Mouse (Mus musculus) layer of hippocampus, postnatal 36 days (tissue): Measurements from ENCODE around the gene Gm10717. TPM values are rescaled to one million over a fixed set of nuclear protein-coding genes. Genes with fewer than 3 reads are reported as not detected.
"Not testable (repeated sequence)": the region's sequence is repeated elsewhere in the genome, so short reads cannot be mapped to it uniquely, and the experiment has no call there.

Experiments used
- DNase-seq, 2 experiments: peaks; one replicate each; pipeline ENCODE4 v3.0.0; 2022
- microRNA-seq, 2 experiments: library from miRNA; unstranded; fragments of <30 nt; microRNA quantifications; one replicate each; pipeline ENCODE4 v1.2.0; 2021
- total RNA-seq, 2 experiments: library from RNA; stranded (reverse); gene quantifications; 2 replicates each; pipeline ENCODE4 v1.2.3; 2021

Gm10717 gene
- total RNA-seq, 2 experiments from 2014 or later = not detected

GRCm38 (mm10) chr9:3025653-3026052 is 436 bp downstream of the Gm10717 start:
- peak; percentile 44 to 51 for DNase-seq

- not testable (repeated sequence) for DNase-seq
Observed at GRCm38 (mm10) chr9:3026136-3026535, 919 bp downstream of the Gm10717 start.

GRCm38 (mm10) chr9:3026741-3027140 is 1.5 kb downstream of the Gm10717 start:
- DNase-seq = not testable (repeated sequence)

GRCm38 (mm10) chr9:3027200-3027599 is 2.0 kb downstream of the Gm10717 start:
- DNase-seq = not testable (repeated sequence)

GRCm38 (mm10) chr9:3029276-3030000 is 4.2 kb downstream of the Gm10717 start:
- peak; percentile 16 to 24 for DNase-seq

GRCm38 (mm10) chr9:3030677-3031318 is 5.6 kb downstream of the Gm10717 start:
- DNase-seq = not testable (repeated sequence)

- not testable (repeated sequence) for DNase-seq
Observed at GRCm38 (mm10) chr9:3034299-3034698, 9.1 kb downstream of the Gm10717 start, which contains the start of gene Gm17535. Gm17535 (plus strand) TSS chr9:3034599.

GRCm38 (mm10) chr9:3036577-3036976 is 11.4 kb downstream of the Gm10717 start, which contains the start of gene Gm10715:
Gm10715 (plus strand) TSS chr9:3036877.
- DNase-seq = not testable (repeated sequence)

GRCm38 (mm10) chr9:3038161-3038560 is 12.9 kb downstream of the Gm10717 start:
- not testable (repeated sequence) for DNase-seq

Small RNA genes within 50 kb of the gene (microRNA-seq; reads per million reads assigned to microRNA genes)
- gene Mir101c = 0 reads per million in 2 experiments

Other genes starting within 250 kb of the Gm10717 start
- gene Gm10722, start 24.5 kb upstream of the Gm10717 start, total RNA-seq = not detected
- not detected for gene Gm11168, start 22.1 kb upstream of the Gm10717 start, total RNA-seq
- not detected for gene Gm10721, start 12.3 kb upstream of the Gm10717 start, total RNA-seq
- gene Gm10720, start 9.8 kb upstream of the Gm10717 start, total RNA-seq = not detected
- gene Gm10719, start 8.0 kb upstream of the Gm10717 start, total RNA-seq = under 1 TPM in 1 of 2 experiments, not detected in 1; 0.78 TPM
- under 1 TPM in 1 of 2 experiments, not detected in 1; 0.92 TPM for gene Gm10718, start 1.9 kb upstream of the Gm10717 start, total RNA-seq
- gene Gm17535, start 9.2 kb downstream of the Gm10717 start, total RNA-seq = not detected
- not detected for gene Gm10715, start 11.5 kb downstream of the Gm10717 start, total RNA-seq